Mouse (Mus musculus): ENCODE results near the gene Mylk2.
A peak's percentile ranks its signal among the peaks of the same experiment; 100 is the strongest.

The Mylk2 gene

GRCm38 (mm10) chr2:152911031-152911430, at the start of gene Mylk2:
Gene Mylk2 (plus strand): TSS chr2:152911352.
- DNase-seq: peak; percentile 28

GRCm38 (mm10) chr2:152861891-152862290, 49.3 kb upstream of the Mylk2 start:
- no peak for DNase-seq

GRCm38 (mm10) chr2:152862638-152863037, 48.5 kb upstream of the Mylk2 start:
- DNase-seq: no peak

- DNase-seq: no peak
Observed at GRCm38 (mm10) chr2:152863346-152863745, 47.8 kb upstream of the Mylk2 start.

- no peak for DNase-seq
Observed at GRCm38 (mm10) chr2:152878239-152878638, 32.9 kb upstream of the Mylk2 start.

- no peak for DNase-seq
Observed at GRCm38 (mm10) chr2:152880898-152881297, 30.3 kb upstream of the Mylk2 start.

- DNase-seq: no peak
Observed at GRCm38 (mm10) chr2:152884101-152884645, 27.0 kb upstream of the Mylk2 start.

GRCm38 (mm10) chr2:152887230-152887629, 23.9 kb upstream of the Mylk2 start:
- DNase-seq: no peak

- DNase-seq: no peak
Observed at GRCm38 (mm10) chr2:152888774-152889173, 22.4 kb upstream of the Mylk2 start.

- DNase-seq: no peak
Observed at GRCm38 (mm10) chr2:152895834-152896233, 15.3 kb upstream of the Mylk2 start.

- no peak for DNase-seq
Observed at GRCm38 (mm10) chr2:152896926-152897325, 14.2 kb upstream of the Mylk2 start.

GRCm38 (mm10) chr2:152899011-152899410, 12.1 kb upstream of the Mylk2 start:
- no peak for DNase-seq

- DNase-seq: no peak
Observed at GRCm38 (mm10) chr2:152901296-152901695, 9.9 kb upstream of the Mylk2 start.

GRCm38 (mm10) chr2:152902658-152903057, 8.5 kb upstream of the Mylk2 start:
- peak; percentile 16 for DNase-seq

- no peak for DNase-seq
Observed at GRCm38 (mm10) chr2:152903586-152903985, 7.6 kb upstream of the Mylk2 start.

GRCm38 (mm10) chr2:152904127-152904643, 7.0 kb upstream of the Mylk2 start:
- DNase-seq: peak; percentile 2

GRCm38 (mm10) chr2:152905036-152905829, 5.9 kb upstream of the Mylk2 start:
- DNase-seq: peak; percentile 7

- DNase-seq: peak; percentile 7
Observed at GRCm38 (mm10) chr2:152906274-152907037, 4.7 kb upstream of the Mylk2 start.

- peak; percentile 21 for DNase-seq
Observed at GRCm38 (mm10) chr2:152907114-152907943, 3.8 kb upstream of the Mylk2 start.

GRCm38 (mm10) chr2:152909848-152910247, 1.3 kb upstream of the Mylk2 start:
- DNase-seq: peak; percentile 2

- peak; percentile 11 for DNase-seq
Observed at GRCm38 (mm10) chr2:152911432-152911831, 280 bp downstream of the Mylk2 start.

GRCm38 (mm10) chr2:152913471-152913870, 2.3 kb downstream of the Mylk2 start:
- DNase-seq: no peak

Measured in cerebellum, adult 9-11 months (tissue).